Mouse (Mus musculus): ENCODE measurements around the gene Ttc12.

- TF ChIP-seq GATA1 (IDR thresholded peaks at IDR 0.05; ENCODE audit: low read length) (no peak), TAL1 (IDR thresholded peaks at IDR 0.05; ENCODE audit: low read length) (no peak)
Measured at GRCm38 (mm10) chr9:49442621-49443020, 43.4 kb downstream of the Ttc12 start.

All from erythroblast, embryonic 14.5 days (primary cell).